Mouse (Mus musculus) hindbrain, embryonic 12.5 days (tissue): ENCODE data around the gene Uvrag. TPM values are rescaled to one million over a fixed set of nuclear protein-coding genes. Genes with fewer than 3 reads are reported as not detected.

Source experiments
- ATAC-seq: fragments of 200-750 bp; cut with Nextera tagmentation; 2 replicates; pipeline ENCODE4 v1.8.0; 2017; ENCODE audit warnings: moderate TSS enrichment; ENCODE audit not compliant: low FRiP score
- H3K27ac ChIP-seq: fragments of 300-500 bp; sonication (generic); 2 replicates; pipeline ENCODE4 v1.5.1; 2016; ENCODE audit warnings: mild to moderate bottlenecking
- H3K27me3 ChIP-seq: fragments of 300-500 bp; sonication (generic); 2 replicates; pipeline ENCODE4 v1.6.1; 2016; ENCODE audit warnings: mild to moderate bottlenecking
- H3K36me3 ChIP-seq: fragments of 300-500 bp; sonication (generic); 2 replicates; pipeline ENCODE4 v1.6.1; 2016; ENCODE audit warnings: mild to moderate bottlenecking
- H3K4me1 ChIP-seq: fragments of 300-500 bp; sonication (generic); 2 replicates; pipeline ENCODE4 v1.6.1; 2016
- H3K4me2 ChIP-seq: fragments of 300-500 bp; sonication (generic); replicated peaks from 2 replicates; pipeline ENCODE4 v1.6.1; 2016; ENCODE audit warnings: mild to moderate bottlenecking
- H3K4me3 ChIP-seq: fragments of 300-500 bp; sonication (generic); 2 replicates; pipeline ENCODE4 v1.5.1; 2016; ENCODE audit warnings: mild to moderate bottlenecking
- H3K9ac ChIP-seq: fragments of 300-500 bp; sonication (generic); 2 replicates; pipeline ENCODE4 v1.6.1; 2016; ENCODE audit warnings: mild to moderate bottlenecking, moderate library complexity
- H3K9me3 ChIP-seq: fragments of 300-500 bp; sonication (generic); replicated peaks from 2 replicates; pipeline ENCODE4 v1.6.1; 2016; ENCODE audit warnings: mild to moderate bottlenecking
- WGBS: fragments of 180-500 bp; shearing (Covaris S2); methylation state at CpG from one replicate; pipeline ENCODE4 v1.1.7; 2016; 5-methylcytosine and 5-hydroxymethylcytosine counted together
- polyA plus RNA-seq: library from polyadenylated mRNA; unstranded; fragments of >200 nt; fragmentation: Nextera tagmentation; extraction: Ambion mirVana; gene quantifications from 2 replicates; pipeline ENCODE4 v1.2.1, GENCODE M21; 2016

The Uvrag gene
- polyA plus RNA-seq, 1 experiment from 2014 or later, result 17.7 TPM

DNA sequence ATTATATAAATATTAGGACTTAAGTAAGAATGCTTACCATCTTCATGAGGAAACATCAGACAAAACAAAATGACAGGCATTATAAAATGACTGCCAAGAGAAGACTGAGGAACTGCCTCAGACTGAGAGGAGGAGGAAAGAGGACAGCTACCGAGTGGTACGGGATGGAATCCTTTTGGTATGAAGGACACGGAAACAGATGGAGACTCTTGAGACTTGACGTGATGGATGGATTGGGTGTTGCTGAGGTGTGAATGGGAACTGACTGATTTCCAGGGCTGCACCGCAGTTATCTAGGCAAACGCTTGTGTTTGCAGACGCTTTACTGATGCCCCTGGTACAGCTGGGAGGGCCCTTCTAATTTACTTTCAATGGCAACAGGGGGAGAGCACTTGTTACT lies 97.0 kb downstream of the Uvrag start:
- 67% methylated on average over 7 of the region's 7 CpGs for WGBS
- H3K4me1 ChIP-seq, result peaks cover 10% of the 10 kb centered on the region
- no peak overlapping the region for H3K4me3 ChIP-seq
- H3K36me3 ChIP-seq, result no peaks in the 10 kb centered on the region
- no peaks in the 10 kb centered on the region for H3K9me3 ChIP-seq
- no peaks in the 10 kb centered on the region for H3K27me3 ChIP-seq
- no peak overlapping the region for H3K4me2 ChIP-seq
- no peak overlapping the region for H3K9ac ChIP-seq
- H3K27ac ChIP-seq, result no peak overlapping the region
- no peak for ATAC-seq

DNA sequence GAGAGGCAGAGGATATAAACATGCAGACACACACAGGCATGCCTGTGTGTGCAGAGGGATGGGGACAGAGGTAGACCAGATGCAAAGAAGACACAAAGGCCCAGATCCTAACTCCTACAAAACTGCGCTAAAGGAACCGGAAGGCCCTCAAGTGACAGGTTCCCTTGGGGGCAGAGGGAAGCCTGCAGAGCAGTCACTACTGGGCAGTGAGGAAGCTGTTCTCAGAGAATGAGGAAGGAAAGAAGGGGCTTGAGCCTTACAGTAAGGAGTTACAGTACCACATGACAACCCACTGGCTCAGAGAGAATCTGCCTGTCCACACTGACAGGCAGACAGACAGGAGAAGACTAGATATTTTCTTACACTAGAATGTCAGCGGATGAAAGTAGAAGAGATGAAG lies 97.6 kb downstream of the Uvrag start:
- no peaks in the 10 kb centered on the region for H3K36me3 ChIP-seq
- peaks cover 10% of the 10 kb centered on the region for H3K4me1 ChIP-seq
- no peak overlapping the region for H3K4me3 ChIP-seq
- H3K4me2 ChIP-seq, result no peak overlapping the region
- H3K27me3 ChIP-seq, result no peaks in the 10 kb centered on the region
- no peaks in the 10 kb centered on the region for H3K9me3 ChIP-seq
- no peak for ATAC-seq
- H3K9ac ChIP-seq, result no peak overlapping the region
- no peak overlapping the region for H3K27ac ChIP-seq
- 90% methylated on average over 3 of the region's 3 CpGs for WGBS

DNA sequence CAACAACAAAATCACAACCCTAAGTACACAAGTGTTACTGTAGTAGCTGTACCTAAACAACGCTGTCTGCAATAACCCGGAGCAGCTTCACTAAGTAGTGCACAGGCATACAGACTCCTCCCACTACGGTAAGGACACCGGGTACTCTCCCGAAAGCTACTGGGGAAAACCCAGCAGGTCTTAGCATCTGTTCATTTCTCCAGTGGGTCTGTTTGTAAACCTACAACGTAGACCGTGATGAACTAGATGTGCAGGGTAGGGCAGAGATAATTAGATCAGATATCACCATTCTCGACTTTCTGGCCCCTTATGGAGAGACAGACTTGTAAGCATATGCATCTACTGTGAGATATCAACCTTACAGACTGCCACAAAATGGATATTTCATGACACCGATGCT lies 99.1 kb downstream of the Uvrag start:
- Histone ChIP-seq H3K27me3 (no peaks in the 10 kb centered on the region), H3K9ac (no peak overlapping the region), H3K27ac (no peak overlapping the region), H3K36me3 (no peaks in the 10 kb centered on the region), H3K4me3 (no peak overlapping the region), H3K9me3 (no peaks in the 10 kb centered on the region), H3K4me1 (peaks cover 6% of the 10 kb centered on the region), H3K4me2 (no peak overlapping the region)
- ATAC-seq, result no peak
- WGBS, result 89% methylated on average over 9 of the region's 9 CpGs

DNA sequence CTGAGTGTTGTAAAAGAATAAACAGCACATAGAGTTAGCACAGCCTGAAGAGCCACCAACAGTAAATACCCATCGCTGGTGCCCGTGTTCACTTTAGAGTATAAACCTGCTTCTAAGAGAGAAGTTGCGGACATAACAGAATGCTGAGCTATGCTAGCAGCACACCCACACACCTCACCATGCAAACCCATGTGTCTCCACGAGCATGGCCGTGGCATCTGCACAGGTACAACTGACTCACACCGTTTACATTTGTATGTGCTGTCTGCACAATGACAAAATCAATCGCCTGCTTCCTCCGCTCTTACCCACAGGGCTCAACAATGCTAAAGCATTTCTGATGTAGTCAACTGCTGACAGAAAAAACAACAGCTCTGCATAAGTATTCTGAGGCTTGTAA lies 101.0 kb downstream of the Uvrag start:
- Histone ChIP-seq H3K27me3 (no peaks in the 10 kb centered on the region), H3K9ac (no peak overlapping the region), H3K4me3 (no peak overlapping the region), H3K4me1 (no peaks in the 10 kb centered on the region), H3K27ac (no peak overlapping the region), H3K9me3 (no peaks in the 10 kb centered on the region), H3K36me3 (no peaks in the 10 kb centered on the region), H3K4me2 (no peak overlapping the region)
- WGBS, result 92% methylated on average over 8 of the region's 8 CpGs
- ATAC-seq, result no peak

DNA sequence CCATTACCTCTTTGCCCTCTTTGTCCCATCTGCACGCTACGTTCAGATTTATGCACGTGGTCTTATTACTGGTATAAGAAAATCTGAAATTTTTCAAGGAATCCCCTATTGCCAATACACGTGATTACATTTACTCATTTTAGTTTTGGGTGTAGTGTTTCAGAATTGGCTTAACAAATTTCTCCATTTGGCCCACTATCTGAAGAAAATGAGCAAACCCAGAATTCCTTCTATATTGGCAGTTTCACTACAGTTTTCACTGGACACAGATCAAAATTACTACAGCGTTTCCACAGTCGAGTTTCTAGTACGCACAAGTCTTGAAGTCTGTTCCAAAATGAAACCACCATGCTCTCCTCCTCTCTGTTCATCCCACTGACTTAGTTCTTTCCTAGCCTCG lies 104.7 kb downstream of the Uvrag start:
- H3K4me3 ChIP-seq, result no peak overlapping the region
- H3K36me3 ChIP-seq, result no peaks in the 10 kb centered on the region
- no peak overlapping the region for H3K27ac ChIP-seq
- H3K9ac ChIP-seq, result no peak overlapping the region
- H3K4me2 ChIP-seq, result no peak overlapping the region
- 93% methylated on average over 8 of the region's 8 CpGs for WGBS
- H3K9me3 ChIP-seq, result no peaks in the 10 kb centered on the region
- H3K27me3 ChIP-seq, result no peaks in the 10 kb centered on the region
- no peaks in the 10 kb centered on the region for H3K4me1 ChIP-seq
- no peak for ATAC-seq

DNA sequence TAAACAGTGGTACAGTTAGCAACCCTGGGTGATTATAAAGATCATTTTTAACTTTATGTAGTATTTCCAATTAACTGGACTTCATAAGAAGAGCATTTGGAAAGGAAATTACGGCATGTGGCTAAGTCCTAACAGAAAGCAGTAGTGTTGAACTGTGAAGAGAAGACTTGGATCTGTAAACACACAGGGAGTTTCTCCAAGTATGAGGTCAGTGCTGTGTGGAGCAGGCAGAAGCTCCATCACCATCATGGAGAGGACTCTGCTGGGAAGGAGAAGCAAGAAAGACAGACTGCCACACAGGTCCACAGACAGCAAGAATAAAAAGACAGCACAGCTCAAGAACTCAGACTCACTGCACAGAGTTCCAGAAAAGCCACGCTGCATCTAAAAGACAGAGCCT lies 106.0 kb downstream of the Uvrag start:
- WGBS, result 90% methylated on average over 2 of the region's 2 CpGs
- Histone ChIP-seq H3K27ac (no peak overlapping the region), H3K27me3 (no peaks in the 10 kb centered on the region), H3K4me1 (no peaks in the 10 kb centered on the region), H3K9me3 (no peaks in the 10 kb centered on the region), H3K4me2 (no peak overlapping the region), H3K9ac (no peak overlapping the region), H3K4me3 (no peak overlapping the region), H3K36me3 (no peaks in the 10 kb centered on the region)
- no peak for ATAC-seq

DNA sequence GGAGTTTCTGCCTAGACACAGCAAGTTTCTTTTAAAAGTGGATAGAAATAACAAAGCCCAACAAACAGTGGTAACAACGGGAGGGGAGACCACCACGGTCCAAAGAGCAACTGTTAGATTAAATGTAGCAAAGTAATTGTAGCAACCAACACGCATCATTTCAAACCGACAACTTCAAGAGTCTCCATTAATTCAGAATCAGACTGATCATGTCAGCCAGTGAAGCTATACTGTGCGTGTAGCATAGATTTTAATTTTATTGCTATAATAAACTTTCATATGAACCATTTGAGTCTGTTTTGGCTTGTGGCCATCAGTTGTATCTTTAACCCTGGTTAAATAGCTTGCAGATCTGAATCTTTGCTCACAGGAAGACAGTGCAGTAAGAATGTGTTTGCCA lies 107.1 kb downstream of the Uvrag start:
- H3K9me3 ChIP-seq, result no peaks in the 10 kb centered on the region
- no peak for ATAC-seq
- H3K4me2 ChIP-seq, result no peak overlapping the region
- no peak overlapping the region for H3K27ac ChIP-seq
- no peak overlapping the region for H3K9ac ChIP-seq
- no peaks in the 10 kb centered on the region for H3K27me3 ChIP-seq
- no peak overlapping the region for H3K4me3 ChIP-seq
- no peaks in the 10 kb centered on the region for H3K36me3 ChIP-seq
- 84% methylated on average over 5 of the region's 5 CpGs for WGBS
- H3K4me1 ChIP-seq, result no peaks in the 10 kb centered on the region

DNA sequence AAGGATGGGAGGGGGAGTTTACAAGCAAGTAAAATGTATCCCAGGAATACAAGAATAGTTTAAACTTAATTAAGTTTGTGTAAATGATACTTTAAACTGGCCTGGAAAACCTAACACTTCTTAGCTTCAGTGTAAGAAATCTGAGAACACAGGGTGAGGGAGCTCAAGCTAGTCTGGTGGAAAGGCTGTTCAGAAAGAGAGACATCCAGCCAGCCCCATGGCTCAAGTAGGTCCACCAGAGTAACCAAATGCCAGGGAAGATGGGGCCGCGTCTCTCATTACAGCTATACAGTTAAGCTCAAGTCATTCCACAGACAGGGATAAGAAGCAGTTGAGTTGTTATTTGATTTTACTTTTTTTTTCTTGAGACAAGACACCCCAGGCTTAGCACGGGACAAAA lies 107.6 kb downstream of the Uvrag start:
- 98% methylated on average over 3 of the region's 3 CpGs for WGBS

DNA sequence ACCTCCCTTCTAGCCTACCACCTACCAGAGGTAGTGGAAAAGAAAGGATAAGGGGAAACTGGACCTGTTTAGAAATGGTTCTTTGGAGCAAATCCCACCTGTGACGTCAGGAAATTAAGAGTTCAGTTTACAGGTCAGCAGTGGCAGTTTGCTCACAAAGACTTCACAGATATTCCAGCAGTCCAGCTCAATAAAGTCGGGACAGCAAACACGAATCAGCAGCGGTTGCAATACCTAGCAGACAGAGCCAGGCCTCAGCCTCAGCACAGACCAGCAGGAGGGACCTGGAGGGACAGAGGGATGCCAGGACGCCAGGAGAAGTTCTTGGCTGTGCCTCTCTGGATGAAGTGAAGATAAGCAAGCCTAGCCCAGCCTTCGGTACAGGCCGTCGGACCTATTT lies 108.9 kb downstream of the Uvrag start:
- Histone ChIP-seq H3K9me3 (no peaks in the 10 kb centered on the region), H3K4me3 (no peak overlapping the region), H3K4me1 (0 out of 2 replicates have a peak, but pooled peaks cover 2% of the 10 kb centered on the region), H3K27me3 (no peaks in the 10 kb centered on the region), H3K4me2 (no peak overlapping the region), H3K36me3 (no peaks in the 10 kb centered on the region), H3K9ac (no peak overlapping the region), H3K27ac (no peak overlapping the region)
- 92% methylated on average over 8 of the region's 8 CpGs for WGBS
- ATAC-seq, result no peak

More for the DNA sequence above, 107.6 kb downstream of the Uvrag start:
- Histone ChIP-seq H3K4me2 (no peak overlapping the region), H3K9ac (no peak overlapping the region), H3K9me3 (no peaks in the 10 kb centered on the region), H3K36me3 (no peaks in the 10 kb centered on the region), H3K4me1 (0 out of 2 replicates have a peak, but pooled peaks cover 2% of the 10 kb centered on the region), H3K27me3 (no peaks in the 10 kb centered on the region), H3K4me3 (no peak overlapping the region), H3K27ac (no peak overlapping the region)
- no peak for ATAC-seq

DNA sequence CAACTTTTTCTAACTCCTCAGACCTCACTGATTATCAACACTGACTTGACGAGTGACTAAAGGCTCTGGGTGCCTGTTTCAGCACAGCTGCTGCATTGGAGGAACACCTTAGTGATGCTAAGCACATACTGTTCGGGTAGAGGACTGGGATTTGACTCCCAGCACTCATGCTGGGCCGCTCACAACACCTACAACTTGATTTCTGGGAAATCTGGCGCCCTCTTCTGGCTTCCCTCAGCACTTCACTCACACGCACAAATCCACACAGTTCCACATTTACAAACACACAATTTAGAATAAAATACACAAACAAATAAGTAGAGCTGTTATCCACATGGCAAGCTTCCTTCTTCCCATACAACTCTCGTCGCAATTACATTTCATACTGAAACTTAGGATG lies 112.8 kb downstream of the Uvrag start:
- no peaks in the 10 kb centered on the region for H3K27me3 ChIP-seq
- H3K9ac ChIP-seq, result no peak overlapping the region
- no peak overlapping the region for H3K4me3 ChIP-seq
- no peaks in the 10 kb centered on the region for H3K9me3 ChIP-seq
- ATAC-seq, result no peak
- 87% methylated on average over 7 of the region's 7 CpGs for WGBS
- no peaks in the 10 kb centered on the region for H3K36me3 ChIP-seq
- H3K4me2 ChIP-seq, result no peak overlapping the region
- H3K4me1 ChIP-seq, result 0 out of 2 replicates have a peak, but pooled peaks cover 2% of the 10 kb centered on the region
- no peak overlapping the region for H3K27ac ChIP-seq

DNA sequence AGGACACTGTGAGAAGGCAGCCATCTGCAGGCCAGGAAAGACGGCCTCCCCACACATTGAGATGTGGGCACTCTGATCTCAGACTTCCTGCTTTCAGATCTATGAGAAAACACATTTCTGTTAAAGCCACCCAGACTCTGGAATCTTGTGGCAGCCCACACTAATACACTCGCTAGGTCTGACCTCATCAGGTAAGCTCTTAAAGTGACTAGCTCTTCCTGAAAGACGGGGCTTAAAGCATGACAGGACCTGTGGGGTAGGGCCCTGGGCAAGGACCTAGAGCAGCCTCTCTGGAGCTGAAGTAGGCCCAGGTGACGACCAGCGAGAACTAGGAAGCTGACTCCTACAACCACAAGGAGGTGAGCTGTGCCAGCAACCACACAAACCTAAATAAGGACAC lies 113.8 kb downstream of the Uvrag start:
- whole genome bisulfite sequencing, result 77% methylated on average over 5 of the region's 5 CpGs
- Histone ChIP-seq H3K4me3 (no peak overlapping the region), H3K4me1 (0 out of 2 replicates have a peak, but pooled peaks cover 2% of the 10 kb centered on the region), H3K27ac (no peak overlapping the region), H3K4me2 (no peak overlapping the region), H3K36me3 (no peaks in the 10 kb centered on the region), H3K9ac (no peak overlapping the region), H3K27me3 (no peaks in the 10 kb centered on the region), H3K9me3 (no peaks in the 10 kb centered on the region)
- no peak for ATAC-seq

DNA sequence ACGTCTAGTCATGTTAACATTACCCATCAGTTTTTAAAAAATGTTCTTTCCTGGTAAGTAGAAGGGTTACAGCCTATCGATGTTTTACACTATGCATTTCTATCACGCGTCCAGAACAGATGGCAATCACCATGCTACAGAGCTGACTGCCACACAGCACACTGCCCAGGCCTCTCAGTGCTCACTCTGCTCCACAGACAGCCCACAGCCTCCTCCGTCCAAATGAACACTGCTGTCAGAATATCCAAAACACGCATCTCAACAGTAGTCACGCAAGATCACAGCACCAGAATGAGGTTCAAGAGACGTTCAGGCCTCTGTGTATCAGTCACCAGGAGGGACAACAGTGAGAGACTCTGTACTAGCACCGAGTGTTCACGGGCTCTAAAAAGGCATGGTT lies 115.0 kb downstream of the Uvrag start:
- ATAC-seq, result no peak
- 90% methylated on average over 10 of the region's 10 CpGs for WGBS
- H3K9me3 ChIP-seq, result no peaks in the 10 kb centered on the region

DNA sequence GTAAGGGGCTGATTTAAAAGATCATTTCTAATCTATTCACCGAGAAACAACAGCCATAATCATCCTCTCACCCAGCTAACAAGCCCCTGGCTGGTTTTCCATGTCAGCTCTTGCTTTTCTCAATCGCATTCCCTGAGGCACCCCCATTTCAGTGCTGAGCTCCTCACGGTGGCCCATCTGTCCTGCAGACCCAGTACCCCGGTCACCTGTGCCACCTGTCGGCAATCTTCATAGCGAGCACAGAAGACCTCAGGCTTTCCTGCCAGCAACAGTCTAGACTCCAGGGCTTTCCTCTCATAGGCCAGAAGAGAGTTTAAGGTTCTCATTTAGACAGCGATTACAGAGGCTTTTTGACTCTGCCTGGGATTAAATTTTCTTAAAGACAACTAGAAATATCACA lies 115.7 kb downstream of the Uvrag start:
- H3K4me2 ChIP-seq, result no peak overlapping the region
- H3K4me1 ChIP-seq, result peaks cover 2% of the 10 kb centered on the region; the same call in 1 of the 2 replicates
- no peaks in the 10 kb centered on the region for H3K36me3 ChIP-seq
- ATAC-seq, result no peak
- no peaks in the 10 kb centered on the region for H3K9me3 ChIP-seq
- no peak overlapping the region for H3K4me3 ChIP-seq
- H3K27me3 ChIP-seq, result no peaks in the 10 kb centered on the region
- H3K27ac ChIP-seq, result no peak overlapping the region
- H3K9ac ChIP-seq, result no peak overlapping the region
- WGBS, result 90% methylated on average over 7 of the region's 7 CpGs

More for the DNA sequence above, 115.0 kb downstream of the Uvrag start:
- no peaks in the 10 kb centered on the region for H3K36me3 ChIP-seq
- 0 out of 2 replicates have a peak, but pooled peaks cover 2% of the 10 kb centered on the region for H3K4me1 ChIP-seq
- H3K27me3 ChIP-seq, result no peaks in the 10 kb centered on the region
- H3K4me2 ChIP-seq, result no peak overlapping the region
- H3K9ac ChIP-seq, result no peak overlapping the region
- H3K27ac ChIP-seq, result no peak overlapping the region
- H3K4me3 ChIP-seq, result no peak overlapping the region
